Mouse (Mus musculus): Measurements from ENCODE around the gene Mast1. TPM values are rescaled to one million over a fixed set of nuclear protein-coding genes. Genes with fewer than 3 reads are reported as not detected.
A peak's percentile ranks its signal among the peaks of the same experiment; 100 is the strongest.

The Mast1 gene
- polyA plus RNA-seq (2012; rRNA removed), result 133 and 166 TPM in 2 replicates

GRCm38 (mm10) chr8:84936962-84937546, at the start of gene Mast1:
Gene Mast1 (minus strand): TSS chr8:84937359.
- TF ChIP-seq POLR2A (IDR thresholded peaks at IDR 0.05; ENCODE audit: borderline replicate concordance, extremely low read depth, insufficient read depth, insufficient read length, poor library complexity, severe bottlenecking) (peak; percentile 87), CTCF (IDR thresholded peaks at IDR 0.05; ENCODE audit: borderline replicate concordance, extremely low read depth, insufficient read depth, insufficient read length) (peak; percentile 67)
- peak; percentile 93 for DNase-seq (ENCODE audit: low read depth)

GRCm38 (mm10) chr8:84986379-84986945, 49.3 kb upstream of the Mast1 start:
- TF ChIP-seq CTCF (IDR thresholded peaks at IDR 0.05; ENCODE audit: borderline replicate concordance, extremely low read depth, insufficient read depth, insufficient read length) (no peak), POLR2A (IDR thresholded peaks at IDR 0.05; ENCODE audit: borderline replicate concordance, extremely low read depth, insufficient read depth, insufficient read length, poor library complexity, severe bottlenecking) (no peak)
- no peak for DNase-seq (ENCODE audit: low read depth)

- no peak for TF ChIP-seq CTCF (IDR thresholded peaks at IDR 0.05; ENCODE audit: borderline replicate concordance, extremely low read depth, insufficient read depth, insufficient read length)
- TF ChIP-seq POLR2A (IDR thresholded peaks at IDR 0.05; ENCODE audit: borderline replicate concordance, extremely low read depth, insufficient read depth, insufficient read length, poor library complexity, severe bottlenecking), result no peak
- DNase-seq (ENCODE audit: low read depth), result peak; percentile 93
Measured at GRCm38 (mm10) chr8:84985684-84986378, 48.7 kb upstream of the Mast1 start.

- no peak for DNase-seq (ENCODE audit: low read depth)
- TF ChIP-seq CTCF (IDR thresholded peaks at IDR 0.05; ENCODE audit: borderline replicate concordance, extremely low read depth, insufficient read depth, insufficient read length), result no peak
- no peak for TF ChIP-seq POLR2A (IDR thresholded peaks at IDR 0.05; ENCODE audit: borderline replicate concordance, extremely low read depth, insufficient read depth, insufficient read length, poor library complexity, severe bottlenecking)
Measured at GRCm38 (mm10) chr8:84985049-84985683, 48.0 kb upstream of the Mast1 start.

- no peak for DNase-seq (ENCODE audit: low read depth)
Measured at GRCm38 (mm10) chr8:84984294-84985048, 47.3 kb upstream of the Mast1 start.

GRCm38 (mm10) chr8:84982499-84983011, 45.4 kb upstream of the Mast1 start:
- TF ChIP-seq POLR2A (IDR thresholded peaks at IDR 0.05; ENCODE audit: borderline replicate concordance, extremely low read depth, insufficient read depth, insufficient read length, poor library complexity, severe bottlenecking), result no peak
- TF ChIP-seq CTCF (IDR thresholded peaks at IDR 0.05; ENCODE audit: borderline replicate concordance, extremely low read depth, insufficient read depth, insufficient read length), result no peak
- no peak for DNase-seq (ENCODE audit: low read depth)

More at GRCm38 (mm10) chr8:84984294-84985048, 47.3 kb upstream of the Mast1 start:
- no peak for TF ChIP-seq POLR2A (IDR thresholded peaks at IDR 0.05; ENCODE audit: borderline replicate concordance, extremely low read depth, insufficient read depth, insufficient read length, poor library complexity, severe bottlenecking)
- TF ChIP-seq CTCF (IDR thresholded peaks at IDR 0.05; ENCODE audit: borderline replicate concordance, extremely low read depth, insufficient read depth, insufficient read length), result no peak

GRCm38 (mm10) chr8:84981644-84982498, 44.7 kb upstream of the Mast1 start:
- TF ChIP-seq POLR2A (IDR thresholded peaks at IDR 0.05; ENCODE audit: borderline replicate concordance, extremely low read depth, insufficient read depth, insufficient read length, poor library complexity, severe bottlenecking) (no peak), CTCF (IDR thresholded peaks at IDR 0.05; ENCODE audit: borderline replicate concordance, extremely low read depth, insufficient read depth, insufficient read length) (no peak)

GRCm38 (mm10) chr8:84980622-84981358, 43.6 kb upstream of the Mast1 start:
- no peak for TF ChIP-seq CTCF (IDR thresholded peaks at IDR 0.05; ENCODE audit: borderline replicate concordance, extremely low read depth, insufficient read depth, insufficient read length)
- no peak for TF ChIP-seq POLR2A (IDR thresholded peaks at IDR 0.05; ENCODE audit: borderline replicate concordance, extremely low read depth, insufficient read depth, insufficient read length, poor library complexity, severe bottlenecking)

More at GRCm38 (mm10) chr8:84981644-84982498, 44.7 kb upstream of the Mast1 start:
- DNase-seq (ENCODE audit: low read depth), result no peak

More at GRCm38 (mm10) chr8:84980622-84981358, 43.6 kb upstream of the Mast1 start:
- peak; percentile 79 for DNase-seq (ENCODE audit: low read depth)
